Mouse (Mus musculus): Measurements from ENCODE around the gene Rai14. TPM values are rescaled to one million over a fixed set of nuclear protein-coding genes. Genes with fewer than 3 reads are reported as not detected.

Gene Rai14
- total RNA-seq, 1 experiment from 2014 or later, result 2.2 TPM

GRCm38 (mm10) chr15:10633381-10633780 is 81.0 kb downstream of the Rai14 start:
- no peak for ATAC-seq (replicated peaks; ENCODE audit: insufficient number of reproducible peaks, low FRiP score, low TSS enrichment, poor library complexity, severe bottlenecking)

GRCm38 (mm10) chr15:10632581-10632980 is 81.8 kb downstream of the Rai14 start:
- ATAC-seq (replicated peaks; ENCODE audit: insufficient number of reproducible peaks, low FRiP score, low TSS enrichment, poor library complexity, severe bottlenecking), result no peak

GRCm38 (mm10) chr15:10632060-10632459 is 82.4 kb downstream of the Rai14 start:
- no peak for ATAC-seq (replicated peaks; ENCODE audit: insufficient number of reproducible peaks, low FRiP score, low TSS enrichment, poor library complexity, severe bottlenecking)

- no peak for ATAC-seq (replicated peaks; ENCODE audit: insufficient number of reproducible peaks, low FRiP score, low TSS enrichment, poor library complexity, severe bottlenecking)
Measured at GRCm38 (mm10) chr15:10631541-10631940, 82.9 kb downstream of the Rai14 start.

- no peak for ATAC-seq (replicated peaks; ENCODE audit: insufficient number of reproducible peaks, low FRiP score, low TSS enrichment, poor library complexity, severe bottlenecking)
Measured at GRCm38 (mm10) chr15:10628980-10629346, 85.5 kb downstream of the Rai14 start.

GRCm38 (mm10) chr15:10628131-10628979 is 86.1 kb downstream of the Rai14 start:
- no peak for ATAC-seq (replicated peaks; ENCODE audit: insufficient number of reproducible peaks, low FRiP score, low TSS enrichment, poor library complexity, severe bottlenecking)

GRCm38 (mm10) chr15:10623571-10624227 is 90.7 kb downstream of the Rai14 start:
- no peak for ATAC-seq (replicated peaks; ENCODE audit: insufficient number of reproducible peaks, low FRiP score, low TSS enrichment, poor library complexity, severe bottlenecking)

- ATAC-seq (replicated peaks; ENCODE audit: insufficient number of reproducible peaks, low FRiP score, low TSS enrichment, poor library complexity, severe bottlenecking), result no peak
Measured at GRCm38 (mm10) chr15:10621194-10621593, 93.2 kb downstream of the Rai14 start.

- ATAC-seq (replicated peaks; ENCODE audit: insufficient number of reproducible peaks, low FRiP score, low TSS enrichment, poor library complexity, severe bottlenecking), result no peak
Measured at GRCm38 (mm10) chr15:10619678-10620077, 94.7 kb downstream of the Rai14 start.

- no peak for ATAC-seq (replicated peaks; ENCODE audit: insufficient number of reproducible peaks, low FRiP score, low TSS enrichment, poor library complexity, severe bottlenecking)
Measured at GRCm38 (mm10) chr15:10618276-10618675, 96.1 kb downstream of the Rai14 start.

- no peak for ATAC-seq (replicated peaks; ENCODE audit: insufficient number of reproducible peaks, low FRiP score, low TSS enrichment, poor library complexity, severe bottlenecking)
Measured at GRCm38 (mm10) chr15:10616001-10616400, 98.4 kb downstream of the Rai14 start.

- no peak for ATAC-seq (replicated peaks; ENCODE audit: insufficient number of reproducible peaks, low FRiP score, low TSS enrichment, poor library complexity, severe bottlenecking)
Measured at GRCm38 (mm10) chr15:10611040-10611439, 103.4 kb downstream of the Rai14 start.

GRCm38 (mm10) chr15:10609107-10609506 is 105.3 kb downstream of the Rai14 start:
- no peak for ATAC-seq (replicated peaks; ENCODE audit: insufficient number of reproducible peaks, low FRiP score, low TSS enrichment, poor library complexity, severe bottlenecking)

- ATAC-seq (replicated peaks; ENCODE audit: insufficient number of reproducible peaks, low FRiP score, low TSS enrichment, poor library complexity, severe bottlenecking), result no peak
Measured at GRCm38 (mm10) chr15:10608508-10609098, 105.8 kb downstream of the Rai14 start.

- ATAC-seq (replicated peaks; ENCODE audit: insufficient number of reproducible peaks, low FRiP score, low TSS enrichment, poor library complexity, severe bottlenecking), result no peak
Measured at GRCm38 (mm10) chr15:10599413-10599812, 115.0 kb downstream of the Rai14 start.

GRCm38 (mm10) chr15:10598259-10599225 is 115.9 kb downstream of the Rai14 start:
- no peak for ATAC-seq (replicated peaks; ENCODE audit: insufficient number of reproducible peaks, low FRiP score, low TSS enrichment, poor library complexity, severe bottlenecking)

GRCm38 (mm10) chr15:10596871-10597270 is 117.6 kb downstream of the Rai14 start:
- ATAC-seq (replicated peaks; ENCODE audit: insufficient number of reproducible peaks, low FRiP score, low TSS enrichment, poor library complexity, severe bottlenecking), result no peak

- no peak for ATAC-seq (replicated peaks; ENCODE audit: insufficient number of reproducible peaks, low FRiP score, low TSS enrichment, poor library complexity, severe bottlenecking)
Measured at GRCm38 (mm10) chr15:10595408-10595807, 119.0 kb downstream of the Rai14 start.

GRCm38 (mm10) chr15:10594910-10595309 is 119.5 kb downstream of the Rai14 start:
- ATAC-seq (replicated peaks; ENCODE audit: insufficient number of reproducible peaks, low FRiP score, low TSS enrichment, poor library complexity, severe bottlenecking), result no peak
